Mouse (Mus musculus) cerebellum, adult 9-11 months (tissue): ENCODE results near the gene Ccl27a.
A peak's percentile ranks its signal among the peaks of the same experiment; 100 is the strongest.

Experiments
- DNase-seq: peaks from one replicate; pipeline ENCODE4 v3.0.0; 2022

Gene Ccl27a

DNA sequence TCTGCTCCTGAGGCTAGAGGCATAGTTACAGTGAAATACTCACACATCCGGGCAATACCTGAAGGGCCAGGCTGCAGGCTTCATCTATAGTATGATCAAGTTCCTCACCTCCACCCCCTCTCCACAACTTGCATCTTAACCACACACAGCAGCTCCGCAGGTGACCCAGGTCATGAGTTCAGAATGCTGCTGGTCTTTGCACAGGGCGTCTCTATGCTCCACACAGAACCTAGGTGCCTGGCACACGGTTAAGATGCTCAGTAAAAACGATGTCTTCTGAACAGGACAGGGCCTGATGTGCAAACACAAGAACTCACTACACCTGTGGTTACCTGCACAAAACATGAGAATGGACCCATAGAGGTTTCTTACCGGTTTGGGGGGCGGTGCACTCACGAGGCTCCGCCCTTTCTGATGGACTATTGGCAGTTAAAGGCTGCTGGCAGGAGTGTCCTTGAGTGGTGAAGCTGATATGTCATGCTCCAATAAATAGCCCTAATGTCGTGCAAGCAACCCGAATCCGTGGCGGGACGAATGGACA, 19.2 kb downstream of the Ccl27a start, which contains the start of gene Galt:
Gene Galt (plus strand): TSS at position 432 of the 541 bp plus-strand sequence.
- DNase-seq: peak; percentile 90

DNA sequence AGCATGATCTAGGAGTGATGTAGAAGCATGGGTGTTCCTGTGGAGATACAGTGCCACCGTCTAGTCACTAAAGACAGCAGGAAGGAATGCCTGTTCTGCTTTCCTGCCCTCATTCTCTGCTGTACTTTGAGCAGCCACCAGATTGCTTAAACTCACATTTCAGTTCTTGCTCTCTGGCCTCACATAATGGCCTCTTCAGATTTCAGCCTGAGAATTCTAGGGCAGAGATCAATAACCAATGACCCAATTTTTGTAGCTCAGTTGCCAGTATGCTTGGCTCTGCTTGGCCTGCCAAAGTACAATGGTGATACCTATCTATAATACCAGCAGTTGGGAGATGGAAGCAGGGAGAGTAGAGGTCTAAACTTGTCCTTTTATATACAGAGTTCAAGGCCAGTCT, 29.0 kb downstream of the Ccl27a start:
- no peak for DNase-seq

DNA sequence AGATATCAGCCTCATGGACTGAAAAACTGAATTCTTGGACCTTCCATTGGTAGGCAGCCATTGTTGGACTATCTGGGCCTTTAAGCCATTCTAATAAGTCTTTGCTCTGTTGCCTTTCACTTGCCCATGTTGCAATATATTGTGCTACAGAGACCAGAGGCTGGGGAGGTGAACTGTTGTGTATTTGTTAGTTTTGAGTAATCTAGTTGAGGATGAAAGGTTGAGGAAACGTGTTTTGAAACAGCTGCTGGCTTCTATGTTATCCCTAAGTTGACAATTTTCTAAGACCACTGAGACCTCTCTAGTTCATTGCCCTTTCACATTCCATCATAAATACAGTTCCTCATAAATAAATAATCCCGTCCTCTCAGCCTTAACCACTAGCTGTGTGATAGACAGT, 29.9 kb downstream of the Ccl27a start:
- DNase-seq: no peak

DNA sequence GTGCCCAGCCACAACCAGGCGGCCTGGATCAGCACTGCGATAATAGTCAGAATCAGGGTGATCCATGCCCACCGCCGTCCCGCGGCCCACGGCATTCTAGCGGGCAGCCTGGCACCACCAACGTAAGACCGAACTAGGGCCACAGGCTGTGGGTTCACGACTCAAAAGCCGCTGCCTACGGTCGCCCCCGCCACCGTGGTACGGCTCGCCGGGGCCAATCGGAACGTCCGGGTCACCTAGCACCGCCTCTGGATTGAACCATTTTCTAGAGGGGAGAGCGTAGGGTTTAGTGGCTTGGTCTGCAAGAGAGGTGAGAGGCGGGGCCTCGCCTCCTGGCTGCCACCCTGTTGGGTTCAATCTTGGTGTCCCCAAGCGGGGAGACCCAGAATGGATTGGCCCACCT, 32.9 kb downstream of the Ccl27a start:
- DNase-seq: peak; percentile 97

DNA sequence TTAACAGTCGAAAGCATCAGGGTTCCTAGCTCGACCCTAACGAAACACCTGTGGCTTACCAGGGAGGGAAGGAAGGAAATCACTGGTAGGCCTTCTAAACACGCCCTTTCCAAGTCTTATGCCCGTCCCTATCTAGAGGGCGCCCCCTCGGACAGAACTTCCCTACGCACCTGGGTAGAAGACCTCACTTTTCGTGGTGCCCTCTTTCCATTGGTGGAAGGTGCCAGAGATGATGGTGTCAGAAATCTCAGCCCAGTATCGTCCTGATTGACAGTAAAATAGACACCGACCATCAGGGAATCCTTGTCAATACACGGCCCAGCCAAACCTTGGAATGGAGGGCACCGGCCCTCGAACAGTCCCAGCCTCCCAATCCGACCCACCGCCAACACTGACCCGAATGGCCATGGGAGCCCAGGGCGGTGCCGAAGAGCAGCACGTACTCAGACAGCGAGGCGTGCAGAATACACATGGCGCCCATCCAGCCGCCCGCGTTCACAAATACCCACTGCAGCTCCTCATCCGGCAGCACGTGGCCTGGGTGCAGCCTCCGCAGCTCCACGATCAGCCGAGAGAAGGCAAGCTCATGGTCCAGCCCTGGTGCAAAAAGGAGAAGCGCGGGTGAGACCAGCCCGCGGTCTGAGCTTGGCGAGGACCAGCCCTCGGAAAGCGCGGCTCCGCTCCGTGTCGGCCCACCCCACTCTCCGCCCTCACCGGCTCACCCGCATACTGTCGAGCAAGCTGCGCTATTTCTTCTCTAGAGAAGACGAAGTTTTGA, 33.5 kb downstream of the Ccl27a start:
- DNase-seq: peak; percentile 77

DNA sequence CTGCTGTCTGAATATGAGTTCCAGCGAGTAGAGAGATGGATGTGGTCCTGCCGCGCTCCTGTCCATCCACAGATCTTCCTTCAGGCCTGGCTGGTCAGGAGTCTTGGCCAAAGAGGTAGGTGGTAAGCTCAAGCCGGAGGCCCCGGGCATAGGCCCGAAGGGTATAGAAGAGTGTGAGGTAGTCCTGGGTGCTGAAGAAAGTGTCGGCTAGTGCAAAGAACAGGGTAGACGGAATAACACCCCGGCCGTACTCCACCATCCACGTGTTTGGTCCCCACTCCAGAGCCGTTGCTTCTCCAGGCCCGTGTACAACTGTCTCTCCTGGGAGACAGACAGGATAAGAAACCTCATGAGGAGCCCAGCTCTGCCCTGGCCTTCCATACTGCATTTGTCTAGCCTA, 34.8 kb downstream of the Ccl27a start:
- no peak for DNase-seq

DNA sequence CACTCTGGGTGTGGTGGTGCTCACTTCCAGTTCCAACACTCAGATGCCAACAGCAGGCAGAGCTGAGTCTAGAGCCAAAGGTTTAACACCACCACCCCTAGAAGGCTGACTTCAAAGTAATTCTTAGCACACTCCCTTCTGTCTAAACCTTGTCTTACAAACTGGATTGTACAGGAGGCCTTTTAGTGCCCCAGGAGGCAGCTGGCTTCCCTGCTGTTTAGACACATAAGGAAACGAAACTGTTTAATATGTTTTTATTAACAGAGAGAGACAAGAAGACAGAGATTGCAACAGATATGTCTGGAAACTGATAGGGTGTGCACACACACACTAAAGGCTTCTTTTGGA, 35.8 kb downstream of the Ccl27a start:
- no peak for DNase-seq

DNA sequence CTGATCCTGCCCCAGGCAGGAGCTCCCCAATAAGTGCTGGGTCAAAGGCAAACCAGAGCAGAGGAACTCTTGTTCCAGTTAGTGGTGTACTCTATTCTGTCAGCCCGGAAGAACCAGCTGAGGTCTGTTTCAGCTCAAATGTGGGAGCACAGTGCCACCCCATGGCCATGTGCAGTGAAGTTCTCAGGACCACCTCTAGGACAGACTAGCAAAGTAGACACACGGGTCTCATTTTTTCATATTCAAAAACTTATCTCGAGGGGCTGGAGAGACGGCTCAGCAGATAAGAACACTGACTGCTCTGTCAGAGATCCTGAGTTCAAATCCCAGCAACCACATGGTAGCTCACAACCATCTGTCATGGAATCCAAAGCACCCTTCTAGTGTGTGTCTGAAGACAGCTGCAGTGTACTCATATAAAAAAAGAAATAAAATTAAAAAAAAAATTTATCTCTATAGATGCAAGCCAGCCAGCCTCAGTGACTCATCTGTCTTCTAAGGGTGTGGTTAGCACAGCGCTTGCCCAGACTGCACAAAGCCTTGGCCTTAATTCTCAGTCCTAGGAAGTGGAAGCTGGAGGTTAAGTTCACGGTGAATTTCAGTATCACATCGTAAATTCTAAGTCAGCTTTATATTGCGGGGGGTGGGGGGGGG, 36.3 kb downstream of the Ccl27a start:
- peak; percentile 66 for DNase-seq

DNA sequence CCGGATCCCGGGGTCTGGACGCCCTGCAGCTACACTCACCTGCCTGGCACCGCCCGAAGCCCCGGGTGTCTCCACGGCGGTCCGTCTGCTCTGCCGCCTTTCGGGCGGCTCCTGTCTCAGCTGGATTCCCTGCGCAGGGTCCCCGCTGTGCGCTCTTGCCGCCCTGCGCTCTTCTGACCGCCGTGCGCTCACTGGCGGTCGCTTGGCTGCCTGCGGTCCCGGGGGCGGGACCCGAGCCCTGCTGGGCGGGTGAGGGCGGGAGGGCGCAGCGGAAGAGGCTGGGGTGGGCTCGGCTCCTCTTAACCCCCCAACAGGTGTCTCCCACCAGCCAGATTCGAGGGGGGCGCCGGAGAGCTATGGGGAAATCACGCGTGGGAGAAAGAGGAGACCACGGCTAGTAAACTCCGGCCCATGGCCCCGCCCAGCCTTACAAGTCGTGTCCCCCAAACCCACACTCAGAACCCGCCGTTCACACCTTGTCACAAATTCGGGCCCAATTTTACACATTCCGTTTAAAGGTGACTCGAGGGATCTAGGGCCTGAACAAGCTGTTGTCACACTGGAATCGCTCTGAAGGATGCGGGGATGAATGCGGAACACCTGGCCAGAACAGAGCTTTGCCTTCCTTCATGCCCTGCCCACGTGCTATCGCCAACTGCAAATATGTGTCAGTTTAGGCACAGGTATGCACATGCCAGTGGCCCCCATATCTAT, 42.8 kb downstream of the Ccl27a start, which contains the start of gene Arid3c:
Gene Arid3c (minus strand): TSS at position 91 of the 714 bp plus-strand sequence.
- no peak for DNase-seq

DNA sequence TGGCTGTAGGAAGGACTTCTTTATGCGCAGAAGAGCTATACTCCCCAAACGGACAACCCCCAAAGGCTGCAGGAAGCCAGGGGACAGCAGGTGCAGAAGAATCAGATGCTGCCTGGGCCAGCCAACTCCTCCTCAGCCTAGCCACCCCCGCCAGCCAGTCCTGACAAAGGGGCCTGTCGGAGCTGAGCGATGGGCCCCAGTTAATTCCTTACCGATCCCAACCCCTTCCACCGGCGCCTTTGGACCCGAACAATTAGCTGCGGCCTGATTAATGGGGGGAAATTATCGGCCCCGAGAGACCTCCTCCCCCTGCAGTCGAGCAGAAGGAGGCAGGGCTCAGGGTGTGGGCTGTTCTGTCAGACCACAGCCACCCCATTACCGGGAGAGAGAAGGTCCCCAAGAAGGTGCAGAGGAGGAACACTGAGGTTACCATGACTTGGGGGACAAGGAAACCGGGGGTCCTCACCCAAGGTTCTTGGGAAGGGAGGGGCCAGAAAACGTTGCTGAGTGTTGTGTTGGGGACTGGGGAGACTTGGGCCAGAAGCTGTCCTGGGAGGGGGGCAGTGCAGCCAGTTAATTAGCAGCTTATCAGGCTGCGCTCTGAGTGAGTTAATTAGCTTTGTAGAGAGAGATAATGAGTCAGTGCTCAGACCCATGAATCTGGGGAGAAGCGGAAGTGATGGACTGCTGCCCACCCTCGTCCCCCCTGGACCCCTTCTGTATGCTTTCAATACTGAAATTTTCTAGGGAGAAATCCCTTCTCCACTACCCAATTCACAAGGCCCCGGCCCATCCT, 47.0 kb downstream of the Ccl27a start:
- DNase-seq: no peak

DNA sequence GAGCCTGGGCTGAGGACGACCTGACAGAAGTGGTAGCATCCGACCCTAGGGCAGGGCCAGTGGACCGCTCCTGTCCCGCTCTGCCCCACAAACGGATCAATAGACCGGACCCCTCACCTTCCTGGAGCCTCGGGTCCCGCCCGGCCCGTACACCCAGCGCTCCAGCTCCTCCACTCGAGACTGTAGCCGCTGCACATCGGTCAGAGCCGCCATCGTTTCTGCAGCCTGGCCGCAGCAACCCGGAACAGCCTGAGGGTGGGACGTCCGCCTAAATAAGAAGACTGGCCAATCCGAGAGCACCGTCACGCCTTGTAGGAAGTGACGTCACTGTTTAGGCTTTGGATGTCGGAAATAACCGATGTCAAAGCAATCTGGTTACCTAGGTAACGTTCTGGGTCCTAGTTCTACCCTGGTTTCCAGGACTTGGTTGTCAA, 51.1 kb downstream of the Ccl27a start, which contains the start of gene Dctn3:
Gene Dctn3 (minus strand): TSS at position 253 of the 434 bp plus-strand sequence.
- peak; percentile 95 for DNase-seq
